Mouse (Mus musculus) CD4-positive naive resting alpha-beta T cell, adult 57 days (primary cell): ENCODE results near the gene Litaf. TPM values are rescaled to one million over a fixed set of nuclear protein-coding genes. Genes with fewer than 3 reads are reported as not detected.

Source experiments
- total RNA-seq: library from RNA; stranded (reverse); gene quantifications from one replicate; pipeline ENCODE4 v1.2.4, GENCODE M21; 2023

Litaf gene
- 13.4 TPM for total RNA-seq

DNA sequence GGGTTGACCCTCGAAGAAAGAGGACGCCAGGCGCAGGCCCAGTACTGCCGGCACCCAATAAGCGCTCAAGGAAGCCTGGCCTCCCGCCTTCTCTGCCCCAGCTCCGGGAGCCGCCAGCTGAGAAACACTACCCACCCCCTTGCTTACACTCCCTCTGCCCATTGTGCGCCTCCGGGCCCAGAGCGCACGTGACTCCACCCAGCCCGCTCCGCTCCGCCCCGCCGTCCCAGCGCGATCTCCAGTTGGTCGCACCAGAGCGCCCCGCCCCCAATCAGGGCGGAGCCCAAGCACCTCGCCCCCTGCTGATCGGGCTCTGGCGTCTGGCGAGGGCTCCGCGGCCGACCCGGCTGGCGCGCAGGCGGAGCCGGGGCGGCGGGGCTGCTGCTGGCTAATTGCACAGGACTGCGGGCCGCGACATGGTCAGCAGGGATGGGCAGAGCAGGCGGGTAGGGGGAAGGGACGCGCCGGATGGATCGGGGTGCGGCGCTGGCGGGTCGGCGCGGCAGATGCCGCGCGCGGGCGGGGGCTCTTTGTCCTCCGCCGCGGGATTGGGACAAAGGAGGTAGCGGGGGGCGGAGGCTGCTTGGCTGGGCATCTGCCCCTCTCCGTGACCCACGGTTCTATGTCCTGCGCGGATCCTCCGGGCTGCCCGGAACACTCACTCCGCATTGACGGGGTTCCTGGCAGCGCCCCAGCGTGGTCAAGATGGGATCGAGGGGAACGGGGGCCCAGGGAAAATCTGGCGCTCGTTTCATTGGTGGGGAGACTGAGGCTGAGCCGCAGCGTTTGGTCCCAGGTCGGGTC is at the start of gene Litaf:
Gene Litaf (minus strand): TSS at position 129 of the 804 bp plus-strand sequence.

DNA sequence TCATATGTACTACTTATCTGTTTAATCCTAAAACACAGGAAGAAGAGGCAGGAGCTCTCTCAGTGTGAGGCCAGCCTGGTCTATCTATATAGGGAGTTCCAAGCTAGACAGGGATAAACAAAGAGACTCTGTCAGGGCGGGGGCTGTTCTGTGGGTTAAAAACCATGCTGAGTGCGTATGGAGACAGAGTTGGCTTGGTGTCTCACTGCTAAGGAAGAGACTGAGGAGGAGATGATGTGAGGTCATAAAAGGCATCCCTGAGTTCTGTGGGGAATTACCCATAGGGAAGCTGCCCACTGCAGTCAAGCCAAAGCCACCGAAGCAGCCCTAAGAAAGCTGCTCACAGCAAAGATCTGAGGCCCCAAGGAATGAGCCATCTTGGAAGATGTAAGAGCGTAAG is 5.3 kb downstream of the Litaf start, which contains the start of gene Snn:
Gene Snn (plus strand): TSS at position 301 of the 400 bp plus-strand sequence.

Other genes with a start within 250 kb of the Litaf start
- gene Rmi2, start 231.1 kb downstream of the Litaf start, total RNA-seq, result 4.6 TPM
- 17.0 TPM for gene Snn, start 5.2 kb downstream of the Litaf start, total RNA-seq
- 51.0 TPM for gene Txndc11, start 68.5 kb upstream of the Litaf start, total RNA-seq
- 316 TPM for gene Zc3h7a, start 110.2 kb upstream of the Litaf start, total RNA-seq
- gene Rsl1d1, start 137.2 kb upstream of the Litaf start, total RNA-seq, result 125 TPM
- 88.9 TPM for gene Gspt1, start 188.2 kb upstream of the Litaf start, total RNA-seq
- gene Tnfrsf17, start 247.7 kb upstream of the Litaf start, total RNA-seq, result not detected